Mouse (Mus musculus) layer of hippocampus, adult 9-11 months (tissue): Measurements from ENCODE around the gene Sspn.

ENCODE experiments used
- DNase-seq: peaks from one replicate; pipeline ENCODE4 v3.0.0; 2022

The Sspn gene

DNA sequence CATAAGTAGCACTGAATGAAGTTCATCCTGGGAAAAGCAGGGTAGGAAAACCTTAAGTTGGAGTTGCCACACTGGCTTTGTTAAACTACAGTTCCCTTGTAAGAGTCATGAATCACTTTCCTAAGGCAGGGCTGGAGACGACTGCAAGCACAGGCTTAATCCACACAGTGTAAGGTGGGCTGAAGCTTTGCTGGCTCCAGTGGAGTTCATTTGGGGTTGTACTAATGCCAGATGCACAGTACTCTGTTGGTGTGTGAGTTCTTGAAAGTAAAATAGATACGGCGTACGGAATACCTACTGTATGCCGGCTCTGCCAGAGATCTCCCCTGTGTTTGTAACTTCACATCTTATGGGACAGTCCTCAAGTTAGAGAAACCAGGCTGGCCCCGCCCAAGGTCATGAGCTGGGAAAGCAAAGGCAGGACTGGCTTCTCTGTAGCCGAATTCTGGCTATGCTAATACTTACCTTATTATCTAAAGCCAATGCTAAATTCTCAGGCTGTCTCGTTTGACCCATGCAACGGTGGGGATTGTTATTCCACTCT is 3.3 kb downstream of the Sspn start:
- DNase-seq = no peak

DNA sequence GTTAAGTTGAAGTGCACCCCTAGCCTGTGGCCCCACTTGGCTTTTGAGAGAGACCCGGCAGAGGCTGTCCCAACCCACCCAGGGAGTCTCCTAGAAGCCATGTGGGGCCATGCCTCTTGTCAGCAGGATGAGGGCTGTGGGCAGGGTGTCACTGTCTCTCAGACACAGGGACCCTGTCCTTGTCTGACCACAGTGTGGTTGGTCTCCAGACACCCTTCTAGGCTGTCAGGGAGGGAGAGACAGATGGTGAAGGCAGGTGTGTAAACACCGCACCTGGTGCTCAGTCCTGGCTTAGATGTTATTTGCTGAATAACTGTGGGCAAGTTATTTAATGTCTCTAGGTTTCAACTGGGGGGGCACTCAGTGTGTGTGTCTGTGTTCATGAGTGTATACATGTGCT is 4.5 kb downstream of the Sspn start:
- DNase-seq = no peak

DNA sequence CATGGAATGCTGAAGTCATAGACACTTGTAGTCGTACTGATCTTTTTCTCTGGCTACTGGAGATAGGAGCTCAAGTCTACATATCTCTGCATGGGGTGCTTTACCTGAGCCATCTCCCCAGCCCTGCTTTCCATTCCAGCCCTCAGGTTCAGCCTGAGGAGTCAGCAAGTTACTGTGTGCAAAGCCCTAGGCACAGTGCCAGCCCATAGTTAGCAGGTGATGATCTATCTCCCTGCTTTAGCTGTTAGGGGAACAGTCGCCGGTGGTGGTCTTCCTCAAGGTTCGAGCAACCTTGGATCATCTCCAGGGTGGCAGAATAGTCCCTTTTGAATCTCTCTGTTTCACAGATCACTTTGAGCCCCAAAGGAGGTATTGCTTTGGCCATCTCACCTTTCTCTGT is 5.1 kb downstream of the Sspn start:
- DNase-seq = no peak

GRCm38 (mm10) chr6:145940852-145941251 is 9.4 kb downstream of the Sspn start:
- DNase-seq = no peak

- DNase-seq = no peak
Measured at GRCm38 (mm10) chr6:145942263-145942966, 11.0 kb downstream of the Sspn start.

DNA sequence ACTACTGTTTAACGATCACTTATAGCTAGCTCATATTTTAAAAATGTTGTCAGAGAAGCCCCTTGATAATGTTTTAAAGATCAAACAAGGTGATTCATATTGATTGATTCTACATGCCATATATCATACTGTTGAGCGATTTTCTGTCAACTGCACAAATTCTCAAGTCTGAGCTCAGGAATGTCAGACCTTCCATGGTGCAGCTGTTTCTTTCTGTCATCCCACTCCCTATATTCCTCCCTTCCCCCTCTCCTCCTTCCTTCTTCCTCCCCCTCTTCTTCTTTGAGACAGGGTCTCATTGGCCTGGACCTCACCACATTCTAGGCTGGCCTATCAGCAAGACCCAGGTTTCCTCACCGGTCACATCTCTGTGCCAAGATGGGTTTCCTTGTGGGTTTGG is 12.0 kb downstream of the Sspn start:
- no peak for DNase-seq

- no peak for DNase-seq
Measured at GRCm38 (mm10) chr6:145945700-145946344, 14.4 kb downstream of the Sspn start.

GRCm38 (mm10) chr6:145949049-145949448 is 17.6 kb downstream of the Sspn start:
- DNase-seq = no peak

DNA sequence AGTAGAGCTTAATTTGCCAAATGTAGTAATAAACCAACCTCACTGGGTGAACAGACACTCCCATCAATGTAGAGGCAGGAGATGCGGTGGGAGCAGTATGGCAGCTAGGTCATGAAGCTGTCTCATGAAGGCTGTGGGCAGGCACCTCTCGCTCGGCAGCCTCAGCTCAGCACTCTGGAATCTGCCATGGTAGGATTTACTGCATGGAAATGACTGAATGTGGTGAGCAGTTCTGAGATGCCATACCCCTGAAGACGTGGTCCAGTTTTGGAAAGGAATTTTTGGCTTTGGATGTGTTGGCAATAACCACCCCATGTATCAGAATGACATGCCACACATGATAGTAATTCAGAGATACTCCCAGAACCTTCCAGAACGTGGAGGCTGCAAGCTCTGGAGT is 19.2 kb downstream of the Sspn start:
- DNase-seq = no peak

GRCm38 (mm10) chr6:145952594-145952993 is 21.2 kb downstream of the Sspn start:
- no peak for DNase-seq

GRCm38 (mm10) chr6:145953121-145953896 is 21.9 kb downstream of the Sspn start:
- DNase-seq = no peak

DNA sequence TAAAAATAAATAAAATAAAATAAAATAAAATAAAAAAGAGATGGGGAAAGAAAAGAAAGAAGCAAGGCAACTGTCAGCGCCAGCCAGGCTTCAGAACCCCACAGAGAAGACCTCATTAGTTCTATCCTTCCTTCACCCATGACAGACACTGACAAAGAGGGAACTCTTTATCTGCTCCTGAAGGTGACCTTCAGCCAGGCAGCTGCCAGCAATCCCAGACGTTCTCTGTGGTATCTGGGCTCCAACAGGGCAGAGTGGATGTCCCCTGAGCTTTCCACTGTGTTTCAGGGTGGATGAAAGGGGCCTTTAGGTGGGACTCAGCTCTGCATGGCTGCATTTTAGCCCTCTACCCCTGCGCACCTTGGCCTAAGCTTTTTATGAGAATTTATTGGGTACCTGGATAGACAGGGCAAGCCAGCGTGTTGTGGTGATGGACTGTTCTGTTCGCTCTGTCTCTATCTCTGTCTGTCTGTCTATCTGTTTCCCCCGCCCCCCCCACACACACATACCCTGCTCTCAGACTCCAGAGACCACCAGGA is 26.1 kb downstream of the Sspn start:
- DNase-seq = no peak

- DNase-seq = no peak
Measured at GRCm38 (mm10) chr6:145958070-145958469, 26.6 kb downstream of the Sspn start.

- DNase-seq = no peak
Measured at GRCm38 (mm10) chr6:145961047-145961446, 29.6 kb downstream of the Sspn start.

DNA sequence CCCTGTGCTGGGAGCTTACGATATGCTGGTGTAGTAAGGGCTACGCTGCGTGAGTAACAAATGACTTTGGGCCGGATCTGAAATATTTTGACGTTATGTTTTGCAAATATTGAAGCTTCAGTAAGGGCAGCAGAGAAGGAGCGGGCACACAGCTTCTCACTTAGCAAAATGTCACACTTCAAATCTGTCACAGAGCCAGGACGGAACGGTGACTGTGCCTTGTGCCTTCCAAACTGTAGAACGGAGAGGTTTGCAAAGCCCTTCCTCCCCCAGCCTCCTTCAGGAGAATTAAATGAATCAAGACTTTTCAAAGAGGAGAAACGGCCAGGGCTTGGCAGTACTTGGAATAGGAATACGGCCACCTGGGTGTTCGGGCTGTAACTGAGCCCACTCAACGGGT is 32.5 kb downstream of the Sspn start:
- DNase-seq = no peak

GRCm38 (mm10) chr6:145967693-145968092 is 36.3 kb downstream of the Sspn start:
- DNase-seq = no peak

DNA sequence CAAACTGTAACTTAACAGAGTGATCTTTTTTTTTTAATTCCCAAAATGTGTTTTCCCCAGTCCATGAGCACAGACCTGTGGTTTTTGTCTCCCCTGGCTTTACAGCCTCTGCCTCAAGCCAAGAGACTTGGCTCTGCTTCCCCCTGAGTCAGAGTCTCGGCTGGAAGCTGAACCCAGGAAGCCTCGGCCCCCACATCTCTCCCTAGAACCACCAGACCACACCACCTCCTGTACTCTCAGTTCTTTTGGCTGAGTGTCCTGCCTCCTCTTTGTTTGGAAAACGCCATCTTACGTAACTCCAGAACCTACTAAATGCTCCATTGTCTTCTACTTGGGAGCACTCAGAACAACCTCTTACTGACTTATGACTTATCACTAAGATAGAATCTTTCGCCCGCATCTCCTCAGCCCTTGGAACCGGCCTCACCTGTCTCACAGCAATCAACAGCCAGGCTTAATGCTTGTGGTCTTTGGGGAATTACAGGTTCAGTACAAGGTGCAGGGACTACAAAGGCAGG is 36.9 kb downstream of the Sspn start:
- peak; percentile 54 for DNase-seq

GRCm38 (mm10) chr6:145968821-145969220 is 37.4 kb downstream of the Sspn start:
- no peak for DNase-seq

GRCm38 (mm10) chr6:145969572-145969971 is 38.1 kb downstream of the Sspn start:
- DNase-seq = no peak

DNA sequence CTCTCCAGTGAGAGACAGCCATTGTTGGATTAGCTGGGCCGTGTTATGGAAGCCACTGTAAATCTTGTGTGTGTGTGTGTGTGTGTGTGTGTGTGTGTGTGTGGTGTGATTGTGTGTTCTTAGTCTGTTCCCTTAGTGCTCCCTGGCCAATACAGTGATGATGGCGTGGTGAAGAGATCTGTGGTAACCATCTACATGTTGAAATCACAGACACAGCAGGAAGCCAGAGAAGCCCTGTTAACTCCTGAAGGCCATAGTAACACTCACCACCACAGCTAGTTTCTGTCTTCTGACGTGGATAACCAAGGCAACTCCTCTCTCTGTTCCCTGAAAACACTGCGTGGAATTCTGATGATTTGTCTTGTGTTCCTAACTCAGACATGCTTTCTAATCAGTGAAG is 40.7 kb downstream of the Sspn start:
- DNase-seq = no peak

DNA sequence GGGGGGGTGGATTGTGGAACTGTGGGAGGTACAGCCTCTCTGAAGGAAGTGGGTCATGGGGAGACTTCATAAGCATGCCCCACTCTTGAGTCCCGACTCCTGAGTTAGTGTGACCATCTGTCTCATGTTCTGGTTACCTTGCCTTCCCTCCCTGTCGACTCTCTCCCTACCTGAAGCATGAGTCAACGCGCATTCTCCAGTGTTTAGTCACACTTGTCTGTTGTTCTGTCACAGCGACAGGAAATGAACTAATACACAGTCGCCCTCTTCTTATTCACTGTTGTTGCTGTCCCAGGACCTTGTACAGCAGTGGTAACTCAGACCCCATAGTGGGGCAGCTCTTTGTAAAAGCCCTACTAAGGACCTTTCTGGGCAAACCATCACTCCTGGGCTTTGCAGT is 41.4 kb downstream of the Sspn start:
- no peak for DNase-seq

DNA sequence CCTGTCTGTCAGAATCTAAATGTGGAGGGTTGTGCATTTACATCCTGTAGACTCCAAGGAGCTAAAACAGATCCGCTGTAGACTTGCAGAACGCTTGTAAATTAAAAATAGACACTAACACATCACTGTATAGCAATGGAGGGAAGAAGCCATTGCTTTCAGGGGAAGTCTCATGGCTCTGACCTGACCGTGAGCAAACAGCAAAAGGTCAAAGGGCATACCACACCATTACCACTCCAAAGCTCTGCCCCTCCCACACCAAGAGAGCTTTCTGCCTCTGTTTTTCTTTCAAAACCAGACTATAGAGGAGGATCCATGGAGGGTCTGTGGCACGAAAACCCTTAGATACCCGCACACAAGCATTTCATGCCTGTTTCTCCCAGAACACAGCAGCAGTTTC is 41.9 kb downstream of the Sspn start:
- DNase-seq = no peak

DNA sequence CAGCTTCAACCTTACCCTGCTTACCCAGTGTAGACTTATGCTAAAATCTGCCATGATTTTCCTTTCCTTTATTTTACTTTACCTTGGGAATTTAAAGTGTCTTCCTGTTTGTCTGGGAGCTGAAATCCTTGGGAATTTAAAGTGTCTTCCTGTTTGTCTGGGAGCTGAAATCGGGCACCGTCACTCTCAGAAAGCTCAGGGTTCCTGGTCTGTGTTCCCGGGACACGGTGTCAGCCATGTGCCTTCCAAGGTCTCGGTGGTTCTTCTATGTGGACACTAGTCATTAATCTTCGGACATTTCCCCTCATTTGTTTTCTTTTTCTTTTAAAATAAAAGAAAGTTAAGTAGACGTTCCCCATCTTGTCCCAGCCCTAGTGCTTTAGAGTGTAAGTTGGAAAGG is 43.3 kb downstream of the Sspn start:
- DNase-seq = no peak
